Mouse (Mus musculus) hindbrain, embryonic 11.5 days (tissue): ENCODE measurements around the gene Kcnab1. TPM values are rescaled to one million over a fixed set of nuclear protein-coding genes. Genes with fewer than 3 reads are reported as not detected.
A peak's percentile ranks its signal among the peaks of the same experiment; 100 is the strongest.

Source experiments
- ATAC-seq: fragments of 200-750 bp; cut with Nextera tagmentation; 2 replicates; pipeline ENCODE4 v1.8.0; 2017; ENCODE audit warnings: mild to moderate bottlenecking, moderate TSS enrichment, moderate library complexity; ENCODE audit not compliant: low FRiP score
- DNase-seq: peaks from one replicate; pipeline ENCODE4 v3.0.0-alpha.2; 2015; ENCODE audit warnings: low spot score
- H3K27ac ChIP-seq: fragments of 300-500 bp; sonication (generic); 2 replicates; pipeline ENCODE4 v1.5.1; 2014; ENCODE audit warnings: mild to moderate bottlenecking, low read depth, low read length
- H3K27me3 ChIP-seq: fragments of 300-500 bp; sonication (generic); 2 replicates; pipeline ENCODE4 v1.6.1; 2014; ENCODE audit warnings: mild to moderate bottlenecking, low read length, moderate library complexity, mixed read lengths; ENCODE audit not compliant: control insufficient read depth, insufficient read depth
- H3K36me3 ChIP-seq: fragments of 300-500 bp; sonication (generic); 2 replicates; pipeline ENCODE4 v1.6.1; 2014; ENCODE audit warnings: mild to moderate bottlenecking, low read length, moderate library complexity, mixed read lengths; ENCODE audit not compliant: control insufficient read depth, insufficient read depth
- H3K4me1 ChIP-seq: fragments of 300-500 bp; sonication (generic); replicated peaks from 2 replicates; pipeline ENCODE4 v1.6.1; 2014; ENCODE audit warnings: low read length, mixed read lengths; ENCODE audit not compliant: control insufficient read depth, insufficient read depth
- H3K4me2 ChIP-seq: fragments of 300-500 bp; sonication (generic); replicated peaks from 2 replicates; pipeline ENCODE4 v1.6.1; 2014; ENCODE audit warnings: mild to moderate bottlenecking, low read depth, low read length
- H3K4me3 ChIP-seq: fragments of 300-500 bp; sonication (generic); 2 replicates; pipeline ENCODE4 v1.5.1; 2014; ENCODE audit warnings: low read depth, low read length
- H3K9ac ChIP-seq: fragments of 300-500 bp; sonication (generic); 2 replicates; pipeline ENCODE4 v1.6.1; 2014; ENCODE audit warnings: low read depth, low read length
- H3K9me3 ChIP-seq: fragments of 300-500 bp; sonication (generic); 2 replicates; pipeline ENCODE4 v1.6.1; 2016; ENCODE audit warnings: low read length; ENCODE audit not compliant: control insufficient read depth
- WGBS: fragments of 180-500 bp; shearing (Covaris S2); extraction: QIAGEN DNeasy Blood & Tissue Kit; methylation state at CpG from one replicate; pipeline ENCODE4 v1.1.7; 2014; 5-methylcytosine and 5-hydroxymethylcytosine counted together
- polyA plus RNA-seq: library from polyadenylated mRNA; unstranded; fragments of >200 nt; fragmentation: Nextera tagmentation; extraction: Ambion mirVana; gene quantifications from 2 replicates; pipeline ENCODE4 v1.2.1, GENCODE M21; 2014

Gene Kcnab1
- polyA plus RNA-seq, 1 experiment from 2014 or later: 5.6 TPM

DNA sequence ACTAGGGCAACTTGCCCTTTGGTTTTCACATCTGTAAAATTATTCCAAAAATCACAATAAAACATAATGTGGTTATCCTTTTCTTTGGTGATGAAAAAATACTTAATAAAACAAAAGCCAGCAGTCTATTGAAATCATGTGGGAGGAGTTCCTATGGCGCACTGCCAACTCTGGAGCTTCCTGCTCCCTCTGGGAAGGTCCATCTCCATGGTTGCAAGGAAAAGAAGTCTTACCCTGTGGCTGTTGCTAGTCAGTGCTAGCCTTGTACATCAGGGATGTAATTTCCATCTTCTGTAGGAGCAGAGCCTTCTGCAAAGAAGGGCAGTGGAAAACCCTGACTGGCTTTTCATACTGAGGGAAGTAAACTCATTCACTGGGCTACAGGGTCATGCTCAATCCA, 254.3 kb downstream of the Kcnab1 start:
- no peak overlapping the region for H3K27ac ChIP-seq
- no peaks in the 10 kb centered on the region for H3K27me3 ChIP-seq
- WGBS: 91% methylated on average over 1 of the region's 1 CpGs
- H3K36me3 ChIP-seq: no peaks in the 10 kb centered on the region
- no peak overlapping the region for H3K9ac ChIP-seq
- no peak for ATAC-seq
- no peak overlapping the region for H3K4me2 ChIP-seq
- no peak for DNase-seq
- no peaks in the 10 kb centered on the region for H3K9me3 ChIP-seq
- no peaks in the 10 kb centered on the region for H3K4me1 ChIP-seq
- no peak overlapping the region for H3K4me3 ChIP-seq

DNA sequence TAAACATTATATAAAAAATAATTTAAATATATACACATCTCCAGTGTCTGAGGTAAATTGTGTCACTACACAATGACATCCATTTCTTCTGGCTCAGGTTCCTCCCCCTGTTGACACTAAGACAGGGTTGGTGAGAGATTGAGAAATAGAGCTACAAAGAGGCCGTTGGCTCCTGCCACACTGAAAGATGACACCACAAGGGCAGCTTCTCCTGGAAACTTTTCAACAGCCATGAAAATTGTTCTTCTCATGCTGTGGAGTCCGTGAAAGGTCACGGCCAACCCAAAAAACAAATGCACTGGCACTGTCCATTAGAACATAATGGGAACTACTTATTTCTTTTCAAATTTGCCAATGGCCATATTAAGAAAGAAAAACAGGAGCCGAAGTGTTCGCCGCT, 256.0 kb downstream of the Kcnab1 start:
- no peak for DNase-seq
- no peaks in the 10 kb centered on the region for H3K9me3 ChIP-seq
- no peaks in the 10 kb centered on the region for H3K36me3 ChIP-seq
- 58% methylated on average over 6 of the region's 6 CpGs for WGBS
- no peak for ATAC-seq
- no peak overlapping the region for H3K27ac ChIP-seq
- no peak overlapping the region for H3K9ac ChIP-seq
- H3K4me3 ChIP-seq: no peak overlapping the region
- H3K4me2 ChIP-seq: no peak overlapping the region
- no peaks in the 10 kb centered on the region for H3K27me3 ChIP-seq
- no peaks in the 10 kb centered on the region for H3K4me1 ChIP-seq

DNA sequence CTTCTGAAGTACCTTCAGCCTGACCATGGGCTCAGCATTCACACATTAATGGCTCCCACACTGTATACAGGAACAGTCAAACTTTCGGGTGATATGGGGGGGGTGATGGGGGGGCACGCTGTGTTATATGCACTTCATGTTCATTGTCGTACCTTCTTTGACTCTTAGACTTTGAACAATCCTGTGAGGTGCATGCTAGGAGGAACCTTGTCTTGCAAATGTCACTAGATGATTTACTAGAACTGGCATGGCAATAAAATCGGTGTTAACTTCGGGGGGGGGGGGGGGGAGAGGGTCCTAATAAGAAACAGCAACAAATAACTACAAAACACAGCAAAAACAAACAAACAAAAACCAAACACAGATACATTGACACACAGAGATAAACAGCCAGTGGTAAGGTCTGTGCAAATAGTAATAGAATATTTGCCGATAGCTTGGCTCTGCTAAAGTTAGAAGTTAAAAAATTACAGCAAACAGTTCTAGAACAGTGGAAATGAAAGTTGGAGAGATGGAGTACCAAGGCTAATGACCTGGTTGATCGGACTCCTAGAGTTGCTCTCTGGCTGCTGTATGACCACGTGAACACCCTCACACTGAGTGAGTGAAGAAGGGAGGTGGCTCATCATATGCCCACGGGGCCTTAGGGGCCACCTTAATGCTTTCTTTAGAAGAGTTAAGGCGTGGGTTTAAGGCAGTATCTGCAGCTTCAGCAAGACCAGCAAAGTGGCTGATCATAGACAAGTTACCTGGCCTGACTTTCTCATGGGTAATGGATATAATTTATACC, 256.9 kb downstream of the Kcnab1 start:
- no peak overlapping the region for H3K9ac ChIP-seq
- no peak overlapping the region for H3K4me2 ChIP-seq
- no peaks in the 10 kb centered on the region for H3K36me3 ChIP-seq
- ATAC-seq (no peak), DNase-seq (no peak)
- H3K4me1 ChIP-seq: no peaks in the 10 kb centered on the region
- H3K9me3 ChIP-seq: no peaks in the 10 kb centered on the region
- WGBS: 90% methylated on average over 10 of the region's 10 CpGs
- no peak overlapping the region for H3K27ac ChIP-seq
- no peak overlapping the region for H3K4me3 ChIP-seq
- no peaks in the 10 kb centered on the region for H3K27me3 ChIP-seq

DNA sequence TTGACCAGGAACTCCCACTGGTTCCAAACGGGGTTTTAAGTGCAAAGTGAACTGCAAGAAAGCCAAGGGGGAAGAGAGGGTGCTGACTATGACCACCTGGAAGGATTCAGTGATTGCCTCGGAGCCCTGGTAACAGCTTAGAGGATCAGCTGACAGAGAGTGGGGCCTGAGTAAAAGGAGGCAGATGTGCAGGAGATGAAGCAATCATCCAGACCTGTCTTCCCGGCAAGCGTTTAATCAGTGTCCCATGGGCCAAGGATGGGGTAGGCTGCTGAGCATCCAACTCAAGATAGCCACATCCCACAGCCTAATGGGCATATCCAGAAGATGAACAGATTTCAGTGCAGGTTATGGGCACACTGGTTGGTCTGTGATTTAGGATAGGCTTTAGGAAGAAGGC, 258.8 kb downstream of the Kcnab1 start:
- Histone ChIP-seq H3K27me3 (no peaks in the 10 kb centered on the region), H3K9me3 (no peaks in the 10 kb centered on the region), H3K4me1 (no peaks in the 10 kb centered on the region), H3K9ac (no peak overlapping the region), H3K4me3 (no peak overlapping the region), H3K4me2 (no peak overlapping the region), H3K36me3 (no peaks in the 10 kb centered on the region), H3K27ac (no peak overlapping the region)
- DNase-seq: no peak
- WGBS: 76% methylated on average over 4 of the region's 4 CpGs
- ATAC-seq: peak; percentile 49; the same call in 1 of the 2 replicates

DNA sequence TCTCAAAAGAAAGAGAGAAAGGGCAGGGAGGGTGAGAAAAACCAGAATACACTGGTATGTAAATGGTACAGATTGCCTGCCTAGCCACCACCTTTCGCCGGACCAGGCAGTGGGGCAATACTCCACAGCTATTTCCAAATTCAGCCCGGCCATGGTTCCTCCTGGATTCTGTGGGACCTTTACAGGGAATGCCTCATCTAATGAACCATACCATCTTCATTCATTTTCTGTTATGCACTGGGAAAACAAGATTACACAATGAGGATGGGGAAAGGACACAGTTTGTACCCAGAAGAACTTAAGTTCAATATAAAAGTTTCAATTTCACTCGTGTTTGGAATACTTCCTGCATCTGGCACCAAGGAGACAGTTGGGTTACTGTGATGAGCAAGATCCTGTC, 263.4 kb downstream of the Kcnab1 start:
- Histone ChIP-seq H3K9ac (no peak overlapping the region), H3K4me2 (no peak overlapping the region), H3K27ac (no peak overlapping the region), H3K4me3 (no peak overlapping the region), H3K27me3 (no peaks in the 10 kb centered on the region), H3K36me3 (peaks cover 2% of the 10 kb centered on the region; the same call in 1 of the 2 replicates), H3K9me3 (no peaks in the 10 kb centered on the region), H3K4me1 (no peaks in the 10 kb centered on the region)
- 91% methylated on average over 4 of the region's 4 CpGs for WGBS
- ATAC-seq (no peak), DNase-seq (no peak)

DNA sequence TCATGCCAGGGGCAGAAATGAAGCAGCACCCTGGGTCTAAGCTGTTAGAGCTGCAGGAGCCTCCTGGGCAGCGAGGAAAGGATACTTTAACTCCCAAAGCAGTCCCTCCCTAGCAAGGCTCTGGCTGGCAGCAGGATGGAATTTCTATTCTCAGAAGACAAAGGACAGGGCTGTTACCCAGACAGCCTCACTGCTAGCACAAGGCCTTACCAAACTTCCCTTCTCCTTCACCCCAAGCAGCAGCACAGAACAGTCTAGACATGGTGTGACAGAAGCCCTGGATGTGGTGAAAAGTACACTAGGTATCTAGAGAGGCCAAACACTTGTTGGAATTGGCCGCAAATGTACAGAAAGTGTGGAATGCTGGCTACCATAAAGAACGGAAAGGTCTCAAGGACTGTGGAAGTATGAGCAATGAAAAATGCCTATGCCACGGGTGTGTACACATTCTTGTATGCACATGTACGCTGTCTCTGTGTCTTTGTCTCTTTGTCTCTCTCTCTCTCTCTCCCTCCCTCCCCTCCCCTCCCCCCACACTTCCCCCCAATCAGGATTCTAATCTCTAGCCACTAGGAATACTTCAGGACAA, 264.5 kb downstream of the Kcnab1 start:
- no peaks in the 10 kb centered on the region for H3K4me1 ChIP-seq
- H3K36me3 ChIP-seq: peaks cover 2% of the 10 kb centered on the region; the same call in 1 of the 2 replicates
- H3K9ac ChIP-seq: no peak overlapping the region
- H3K4me2 ChIP-seq: no peak overlapping the region
- no peaks in the 10 kb centered on the region for H3K27me3 ChIP-seq
- ATAC-seq: no peak
- WGBS: 74% methylated on average over 5 of the region's 5 CpGs
- H3K9me3 ChIP-seq: no peaks in the 10 kb centered on the region
- no peak for DNase-seq
- no peak overlapping the region for H3K27ac ChIP-seq
- no peak overlapping the region for H3K4me3 ChIP-seq

DNA sequence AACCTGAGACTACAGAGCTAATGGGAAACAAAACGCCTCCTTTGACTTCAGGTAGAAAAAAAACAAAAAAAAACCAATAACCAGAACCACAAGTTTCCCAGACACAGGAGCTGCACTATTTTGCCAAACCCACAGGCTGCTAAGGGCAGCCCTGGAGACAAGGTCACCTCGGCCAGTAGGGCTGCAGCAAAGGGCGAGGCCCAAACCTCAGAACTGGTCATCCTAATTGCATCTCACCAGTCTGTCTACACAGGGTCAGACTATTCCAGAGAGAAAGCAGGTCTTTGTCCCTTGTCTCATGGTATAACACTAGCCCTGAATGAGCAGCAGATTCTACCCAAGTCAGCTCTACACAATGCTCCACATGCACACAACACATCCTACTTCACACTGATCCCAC, 265.5 kb downstream of the Kcnab1 start:
- WGBS: 80% methylated on average over 3 of the region's 3 CpGs
- no peak overlapping the region for H3K4me3 ChIP-seq
- no peak for DNase-seq

DNA sequence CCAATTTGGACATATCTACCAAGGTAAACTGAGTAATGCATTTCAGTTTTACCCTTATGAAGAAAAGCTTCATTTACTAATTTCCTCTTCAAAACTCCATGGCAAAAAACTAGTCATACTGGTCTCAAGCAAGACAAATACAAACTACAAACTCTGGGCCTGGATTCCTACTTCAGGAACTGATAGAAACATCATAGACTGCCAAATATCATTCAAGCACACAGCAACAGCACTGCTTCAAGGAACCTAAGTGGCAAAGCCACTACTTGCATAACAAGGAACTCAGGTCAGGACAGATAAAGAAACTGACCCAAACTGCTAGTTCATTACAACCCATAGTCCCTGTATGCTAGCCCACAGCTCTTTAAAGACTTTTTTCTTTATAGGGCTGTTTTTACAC, 269.5 kb downstream of the Kcnab1 start:
- no peak overlapping the region for H3K4me2 ChIP-seq
- ATAC-seq (no peak), DNase-seq (no peak)
- no peak overlapping the region for H3K9ac ChIP-seq
- no peaks in the 10 kb centered on the region for H3K4me1 ChIP-seq
- peaks cover 2% of the 10 kb centered on the region; the same call in 1 of the 2 replicates for H3K36me3 ChIP-seq
- no peaks in the 10 kb centered on the region for H3K27me3 ChIP-seq
- H3K27ac ChIP-seq: no peak overlapping the region
- H3K4me3 ChIP-seq: no peak overlapping the region
- no peaks in the 10 kb centered on the region for H3K9me3 ChIP-seq

More for the DNA sequence above, 265.5 kb downstream of the Kcnab1 start:
- H3K27me3 ChIP-seq: no peaks in the 10 kb centered on the region
- no peaks in the 10 kb centered on the region for H3K9me3 ChIP-seq
- H3K27ac ChIP-seq: no peak overlapping the region
- H3K4me2 ChIP-seq: no peak overlapping the region
- H3K4me1 ChIP-seq: no peaks in the 10 kb centered on the region
- no peak for ATAC-seq
- H3K9ac ChIP-seq: no peak overlapping the region
- peaks cover 2% of the 10 kb centered on the region; the same call in 1 of the 2 replicates for H3K36me3 ChIP-seq
